Mouse (Mus musculus) C3H10T1/2 (cell line): ENCODE measurements around the gene Wwc1. TPM values are rescaled to one million over a fixed set of nuclear protein-coding genes. Genes with fewer than 3 reads are reported as not detected.

Experiments
- polyA plus RNA-seq, 2 experiments: library from polyadenylated mRNA; unstranded; fragments of >200 nt; fragmentation: generic; extraction: Trizol; gene quantifications; one replicate each; pipeline ENCODE4 v1.2.1; 2012; ENCODE audit warnings: missing spikeins in 2 of 2

The Wwc1 gene
- polyA plus RNA-seq: 1 to 10 TPM; 3.4 to 5.8 TPM

GRCm38 (mm10) chr11:35980411-35980917, at the start of gene Wwc1:
TSS of gene Wwc1 (minus strand) at chr11:35980527.

GRCm38 (mm10) chr11:35834022-35834760, 146.1 kb downstream of the Wwc1 start, which contains the start of gene Rars:
TSS of gene Rars (minus strand) at chr11:35834506.

GRCm38 (mm10) chr11:35798874-35799273, 181.5 kb downstream of the Wwc1 start, which contains the start of gene Fbll1:
TSS of gene Fbll1 (minus strand) at chr11:35798884.

Other genes starting within 250 kb of the Wwc1 start
- 1 to 10 TPM in 1 of 2 experiments, under 1 TPM in 1; 0.25 to 3.2 TPM for gene Pank3, start 211.0 kb downstream of the Wwc1 start, polyA plus RNA-seq
- gene Fbll1, start 181.6 kb downstream of the Wwc1 start, polyA plus RNA-seq: under 1 TPM in 1 of 2 experiments, not detected in 1; 0.02 TPM
- gene Rars, start 146.0 kb downstream of the Wwc1 start, polyA plus RNA-seq: 10 to 100 TPM; 12.0 to 51.9 TPM